Mouse (Mus musculus) heart, postnatal 36 days (tissue): ENCODE data around the gene Crebbp. TPM values are rescaled to one million over a fixed set of nuclear protein-coding genes. Genes with fewer than 3 reads are reported as not detected.

Experiments used
- DNase-seq, 2 experiments: peaks; one replicate each; pipeline ENCODE4 v3.0.0; 2021 to 2022
- intact Hi-C: fragments of 180-260 bp; cut with DNase I; formaldehyde crosslinking; loops from one replicate; pipeline ENCODE4 v1.15.1; 2025
- microRNA-seq, 2 experiments: library from miRNA; unstranded; fragments of <30 nt; microRNA quantifications; one replicate each; pipeline ENCODE4 v1.2.0; 2021; ENCODE audit warnings: borderline number of aligned reads in 2 of 2
- total RNA-seq, 2 experiments: library from RNA; stranded (reverse); gene quantifications; 2 replicates each; pipeline ENCODE4 v1.2.3; 2021

Crebbp gene
- total RNA-seq, 2 experiments from 2014 or later = 40.5 to 42.9 TPM

DNA sequence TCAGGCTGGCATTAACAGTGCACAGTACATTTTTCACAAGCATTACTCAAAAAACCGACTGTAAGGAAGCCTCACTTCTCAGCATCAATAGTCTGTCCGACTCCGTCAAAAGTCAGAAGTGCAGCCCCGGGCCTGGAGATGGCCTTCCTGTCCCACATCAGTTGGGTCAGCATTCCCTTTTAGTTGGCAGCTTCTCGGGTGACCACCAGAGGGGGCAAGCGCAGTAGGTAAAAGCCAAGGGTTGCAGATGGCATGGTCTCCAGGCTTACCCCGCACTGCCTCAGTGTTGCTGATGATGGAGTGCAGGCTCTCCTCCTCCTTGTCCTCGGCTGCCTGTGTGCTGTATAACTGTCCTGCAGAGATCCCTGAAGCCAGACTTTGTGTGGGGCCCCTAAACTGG is 145.2 kb downstream of the Crebbp start:
- intact Hi-C loops = loop anchor here (1.0 to 5.0 kb wide), 2 partner anchors 199 to 217 kb away; no protein-coding TSS in a partner anchor
- peak; percentile 49 to 65 for DNase-seq

DNA sequence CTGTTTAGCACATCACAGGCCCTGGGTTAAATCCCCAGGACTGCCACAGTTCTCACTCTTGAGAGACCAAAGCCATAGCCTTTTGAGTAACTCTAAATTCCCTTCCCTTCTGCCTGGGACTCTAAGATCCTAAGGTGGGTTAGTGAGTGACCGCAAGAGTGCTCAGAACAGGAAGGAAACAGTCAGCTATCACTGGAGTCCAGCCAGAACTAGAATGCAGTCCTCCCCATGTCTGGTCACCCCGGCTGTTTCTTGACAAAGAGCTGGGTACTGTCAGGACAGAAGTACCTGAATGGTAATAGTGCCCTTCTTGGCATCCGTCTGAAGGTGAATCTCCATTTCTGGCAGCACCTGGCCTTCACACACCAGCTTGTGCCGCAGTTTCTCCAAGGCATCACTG is 148.9 kb downstream of the Crebbp start:
- DNase-seq = no peak
- intact Hi-C loops = loop anchor here (5.0 kb wide), 1 partner anchor 202 kb away; no protein-coding TSS in a partner anchor

DNA sequence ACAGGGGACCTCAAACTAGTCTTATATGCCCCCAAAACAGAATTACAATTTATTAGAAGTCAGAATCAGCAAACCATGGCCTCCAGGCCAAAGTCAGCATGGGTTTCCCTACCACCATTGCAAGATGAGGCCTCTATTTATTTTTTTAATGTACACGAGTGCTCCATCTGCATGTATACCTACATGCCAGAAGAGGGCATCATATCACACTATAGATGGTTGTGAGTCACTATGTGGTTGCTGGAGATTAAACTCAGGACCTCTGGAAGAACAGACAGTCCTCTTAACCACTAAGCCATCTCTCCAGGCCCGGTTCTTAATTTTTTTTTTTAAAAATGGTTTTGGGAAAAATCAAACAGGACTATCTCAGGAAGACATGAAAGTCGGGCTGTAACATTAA is 160.0 kb downstream of the Crebbp start:
- no peak for DNase-seq

DNA sequence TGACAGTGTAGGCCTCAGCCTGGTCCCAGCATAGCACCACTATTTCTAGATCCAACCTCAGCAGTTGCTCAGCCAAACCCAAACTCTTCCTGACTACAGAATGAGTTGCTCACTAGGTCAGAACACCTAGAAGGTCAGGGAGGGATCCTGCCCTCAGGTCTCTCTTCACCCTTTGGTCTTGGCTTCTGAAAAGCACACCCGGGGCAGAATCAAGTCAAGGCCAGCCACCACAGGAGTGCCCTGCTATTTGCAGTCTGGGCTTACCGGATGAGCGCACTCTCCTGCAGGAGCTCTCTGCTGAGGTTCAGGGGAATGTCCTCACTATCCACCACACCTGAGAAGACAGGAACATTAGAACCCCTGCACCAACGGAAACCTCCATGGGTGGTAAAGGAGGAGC is 161.2 kb downstream of the Crebbp start:
- DNase-seq = no peak
- intact Hi-C loops = no loop called here

More for the DNA sequence above, 160.0 kb downstream of the Crebbp start:
- intact Hi-C loops = no loop called here

DNA sequence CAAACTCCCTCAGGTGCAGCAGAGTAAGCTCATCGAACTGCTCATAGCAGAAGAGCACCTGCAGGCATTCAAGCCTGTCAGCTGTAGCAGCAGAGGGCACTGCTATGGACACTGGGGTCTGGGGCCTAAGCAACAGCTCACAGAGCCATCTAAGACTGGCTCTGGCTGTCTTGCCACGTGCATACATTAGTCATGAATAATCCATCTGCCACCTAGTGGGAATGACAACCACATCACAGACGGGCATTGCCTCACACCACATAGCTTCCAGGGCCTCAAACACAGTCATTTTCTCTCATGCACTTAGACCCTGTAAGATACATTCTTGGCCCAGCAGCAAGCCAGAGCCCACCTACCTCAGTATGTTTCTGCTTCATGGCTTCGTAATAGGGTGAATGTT is 168.3 kb downstream of the Crebbp start:
- intact Hi-C loops = no loop called here
- DNase-seq = no peak

DNA sequence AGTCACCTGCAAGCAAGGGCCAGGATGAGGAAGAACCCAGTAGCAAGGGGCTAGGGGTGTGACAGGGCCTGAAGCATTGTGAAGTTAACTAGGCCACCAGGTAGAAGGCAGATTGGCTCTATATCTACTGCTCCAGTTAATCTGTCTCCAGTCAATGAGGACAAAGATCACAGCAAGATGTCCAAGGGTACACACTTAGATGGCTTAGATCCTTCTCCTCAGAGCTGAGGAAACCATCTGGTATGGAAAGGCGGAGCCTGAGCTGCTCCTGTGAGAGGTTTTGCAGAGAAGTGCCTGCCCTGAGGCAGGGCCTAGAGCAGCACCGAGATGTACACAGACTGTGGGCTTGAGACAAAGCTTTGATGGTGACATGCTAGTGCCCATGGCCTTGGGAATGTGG is 169.7 kb downstream of the Crebbp start:
- no peak for DNase-seq
- intact Hi-C loops = no loop called here

DNA sequence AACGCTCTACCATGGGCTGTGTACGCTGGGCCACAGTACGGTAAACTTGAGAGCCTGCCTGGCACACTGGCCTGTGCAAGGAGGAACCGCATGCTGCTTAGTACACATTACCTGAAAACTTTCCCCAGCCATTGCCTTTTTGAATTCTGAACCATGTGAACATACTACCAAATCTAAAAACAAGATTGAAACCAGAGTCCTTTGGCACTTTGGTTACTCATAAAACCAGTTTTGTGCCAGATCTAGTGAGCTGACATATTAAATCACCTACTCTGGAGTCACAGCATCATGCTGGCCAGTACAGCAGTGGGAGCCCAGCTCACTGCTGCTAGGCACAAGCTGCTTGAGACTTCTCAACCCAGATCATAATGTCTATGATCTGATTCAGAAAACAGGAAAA is 172.2 kb downstream of the Crebbp start:
- intact Hi-C loops = no loop called here
- no peak for DNase-seq

DNA sequence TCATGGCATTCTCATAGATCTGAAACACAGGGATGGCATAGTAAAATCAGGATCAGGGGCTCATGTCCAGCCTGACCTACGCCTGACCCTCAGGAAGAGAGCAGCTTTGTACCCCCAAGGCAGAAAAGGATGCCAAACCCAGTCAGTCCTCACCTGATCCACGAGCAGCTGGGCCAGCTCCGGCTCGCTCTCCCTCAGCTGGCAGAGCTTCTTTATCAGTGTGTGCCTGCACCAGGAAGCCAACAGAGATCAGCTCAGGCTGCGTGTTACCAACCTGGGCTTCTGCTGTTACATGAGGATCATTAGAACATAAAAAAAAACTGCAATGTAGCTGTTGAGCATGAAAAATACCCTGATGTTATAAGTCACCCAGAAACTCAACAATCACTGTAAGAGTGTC is 173.6 kb downstream of the Crebbp start:
- intact Hi-C loops = no loop called here
- DNase-seq = no peak

DNA sequence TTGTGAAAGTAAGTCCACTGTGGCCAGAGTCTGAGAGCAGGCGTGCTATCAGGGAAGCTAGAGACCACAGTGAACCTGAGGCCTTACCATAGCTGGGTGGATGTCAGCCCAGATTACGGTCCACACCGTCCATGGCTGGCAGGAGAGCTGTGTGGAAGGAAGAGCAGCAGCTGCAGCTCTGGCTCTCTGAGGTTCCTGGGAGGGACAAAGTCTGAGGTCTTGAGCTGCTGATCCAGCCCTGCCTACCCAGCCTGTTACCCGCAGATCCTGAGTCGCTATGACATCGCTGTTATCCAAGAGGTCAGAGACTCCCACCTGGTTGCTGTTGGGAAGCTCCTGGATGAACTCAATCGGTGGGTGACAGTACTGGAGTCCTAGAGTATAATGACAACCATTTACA is 176.1 kb downstream of the Crebbp start:
- DNase-seq = no peak
- intact Hi-C loops = no loop called here

DNA sequence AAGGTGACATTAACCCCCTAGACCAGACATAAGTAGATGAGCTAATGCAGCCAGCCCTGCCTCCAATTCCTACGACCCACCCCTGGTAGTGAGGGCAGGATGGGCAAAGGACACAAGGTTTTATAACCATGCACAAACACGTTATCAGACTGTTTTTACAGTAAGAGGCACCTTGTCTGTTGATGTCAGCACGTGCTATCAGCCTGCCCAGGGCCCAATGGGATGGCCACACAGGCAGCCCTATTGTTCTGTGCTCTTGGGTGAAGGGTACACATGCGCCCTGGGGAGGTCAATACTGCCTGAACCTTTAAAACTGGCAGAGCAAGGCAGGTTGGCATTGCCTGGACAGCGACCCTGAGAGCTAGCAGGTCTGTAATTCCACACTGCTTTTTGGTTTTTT is 177.0 kb downstream of the Crebbp start, which contains the start of gene Dnase1:
TSS of gene Dnase1 (plus strand) at position 136 of the 400 bp plus-strand sequence.
- DNase-seq = no peak
- intact Hi-C loops = no loop called here

DNA sequence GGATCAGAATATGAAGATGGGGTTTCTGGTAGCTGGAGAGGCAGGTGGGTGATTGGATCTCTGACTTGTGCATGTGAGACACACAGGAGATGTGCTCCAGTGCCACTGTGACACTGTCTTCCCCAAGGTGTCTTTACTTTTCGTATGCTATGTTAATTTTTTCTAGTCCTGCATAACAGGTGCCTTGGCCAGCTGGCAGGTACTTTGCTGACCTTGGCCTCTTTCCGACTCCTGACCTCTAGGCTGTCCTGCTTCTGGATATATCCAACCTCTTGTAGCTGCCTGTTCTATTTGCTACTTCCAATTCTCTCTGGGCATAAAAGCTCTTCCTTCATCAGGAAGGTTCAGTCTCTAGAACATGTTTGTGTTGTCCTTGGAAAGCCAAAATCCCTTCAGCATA is 178.2 kb downstream of the Crebbp start:
- DNase-seq = no peak
- intact Hi-C loops = no loop called here

DNA sequence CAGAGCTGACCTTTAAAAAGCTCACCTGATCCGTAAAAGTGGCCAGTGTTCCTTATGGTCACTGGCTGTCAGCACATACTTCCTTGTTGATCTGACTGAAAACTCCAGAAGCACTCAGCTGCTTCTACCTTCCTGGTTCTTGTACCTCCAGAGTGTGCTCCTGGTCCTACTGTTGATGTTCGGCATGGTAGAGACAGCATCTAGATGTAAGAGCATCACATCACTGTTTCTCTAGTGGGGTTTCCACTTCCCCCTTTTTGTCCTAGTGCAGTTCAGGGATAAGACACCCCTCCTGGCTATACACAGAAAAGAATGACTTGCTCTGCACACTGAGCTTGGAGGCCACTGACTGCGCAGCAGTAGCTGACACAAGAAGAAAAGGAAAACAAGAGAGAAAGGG is 179.3 kb downstream of the Crebbp start:
- intact Hi-C loops = no loop called here
- DNase-seq = no peak

DNA sequence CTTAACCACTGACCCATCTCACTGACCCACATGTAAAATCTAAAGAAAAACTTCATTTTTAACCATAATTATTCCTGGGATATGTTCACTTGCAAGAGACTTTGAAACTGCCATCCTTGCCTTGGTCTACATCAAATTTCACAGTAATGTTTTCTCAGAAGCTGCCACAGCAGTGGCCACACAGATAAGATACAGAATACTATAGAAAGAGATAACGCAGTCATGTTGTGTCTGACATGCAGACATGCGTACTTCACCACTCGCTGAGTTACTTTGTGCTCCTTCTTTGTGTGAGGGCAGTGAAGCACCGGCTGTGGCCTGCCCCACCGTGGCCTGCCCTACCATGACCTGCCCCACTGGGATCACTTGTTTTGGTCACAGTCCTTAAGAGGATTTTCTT is 179.8 kb downstream of the Crebbp start:
- intact Hi-C loops = no loop called here
- no peak for DNase-seq

DNA sequence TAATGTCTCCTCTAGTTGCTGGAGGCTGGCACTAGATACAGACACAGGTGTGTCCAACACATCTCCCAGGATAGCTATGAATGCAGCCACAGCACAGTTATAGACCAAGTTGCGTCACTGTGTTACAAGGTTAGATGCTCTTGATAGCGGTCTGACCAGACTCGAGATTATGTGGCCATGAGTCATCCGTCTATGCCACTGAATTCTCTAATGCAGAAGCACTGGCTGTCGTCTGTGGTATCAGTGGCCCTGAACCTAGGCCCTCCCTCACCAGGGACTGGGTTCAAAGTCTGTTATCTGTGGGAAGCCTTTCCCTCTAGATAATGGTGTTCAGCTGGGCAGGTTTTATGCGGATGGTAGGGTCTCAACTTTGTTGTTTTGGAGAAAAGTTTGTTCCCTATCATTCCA is 181.5 kb downstream of the Crebbp start:
- DNase-seq = no peak
- intact Hi-C loops = no loop called here

DNA sequence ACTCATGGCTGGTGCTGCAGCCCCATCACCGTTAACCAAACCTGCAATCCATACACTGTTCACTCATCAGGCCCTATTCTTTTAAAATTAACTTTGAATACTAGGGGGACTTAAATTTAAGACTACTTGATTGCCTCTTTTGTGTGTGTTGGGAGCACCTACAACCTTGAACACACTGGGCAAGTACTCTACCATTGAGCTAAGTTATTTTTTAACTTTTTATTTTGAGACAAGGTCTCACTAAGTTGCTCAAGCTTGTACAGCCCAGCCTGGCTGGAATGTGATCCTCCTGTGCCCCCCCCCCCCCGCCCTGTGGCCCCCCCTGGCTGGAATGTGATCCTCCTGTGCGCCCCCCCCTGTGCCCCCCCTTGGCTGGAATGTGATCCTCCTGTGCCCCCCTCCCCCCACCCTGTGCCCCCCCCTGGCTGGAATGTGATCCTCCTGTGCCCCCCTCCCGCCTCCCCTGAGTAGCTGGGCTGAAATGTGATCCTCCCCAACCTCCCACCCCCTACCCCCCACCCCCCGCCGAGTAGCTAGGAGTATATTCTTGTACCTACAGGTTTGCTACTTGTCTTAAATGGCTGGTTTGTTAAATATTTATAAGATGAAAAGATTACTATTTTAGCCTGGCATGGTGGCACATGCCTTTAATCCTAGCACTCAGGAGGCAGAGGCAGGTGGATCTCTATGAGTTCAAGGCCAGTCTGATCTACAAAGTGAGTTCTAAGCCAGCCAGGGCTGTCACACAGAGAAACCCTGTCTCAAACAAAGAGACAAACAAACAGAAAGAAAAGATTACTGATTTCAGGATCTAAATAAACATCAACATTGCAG is 182.1 kb downstream of the Crebbp start:
- DNase-seq = no peak
- intact Hi-C loops = no loop called here

Small RNAs within 50 kb of the gene (microRNA-seq; reads per million reads assigned to microRNA genes)
- gene Gm23413 = 0 reads per million in 2 experiments

Other genes with a start within 250 kb of the Crebbp start
- gene Nlrc3, start 237.4 kb downstream of the Crebbp start, total RNA-seq = 1 to 10 TPM; 1.0 to 1.1 TPM
- gene Slx4, start 210.2 kb downstream of the Crebbp start, total RNA-seq = 1 to 10 TPM; 7.0 to 7.1 TPM
- not detected for gene Dnase1, start 177.1 kb downstream of the Crebbp start, total RNA-seq
- gene Trap1, start 136.2 kb downstream of the Crebbp start, total RNA-seq = 100 to 1,000 TPM; 155 TPM
- 10 to 100 TPM; 25.5 to 25.7 TPM for gene Adcy9, start 206.5 kb upstream of the Crebbp start, total RNA-seq